Mouse (Mus musculus) limb, embryonic 15.5 days (tissue): ENCODE measurements around the gene Tnnt2. TPM values are rescaled to one million over a fixed set of nuclear protein-coding genes. Genes with fewer than 3 reads are reported as not detected.

Experiments used
- ATAC-seq: fragments of 200-750 bp; cut with Nextera tagmentation; 2 replicates; pipeline ENCODE4 v1.8.0; 2017; ENCODE audit warnings: low read depth, moderate TSS enrichment; ENCODE audit not compliant: insufficient number of reproducible peaks, low FRiP score, low TSS enrichment
- H3K27ac ChIP-seq: fragments of 300-500 bp; sonication (generic); 2 replicates; pipeline ENCODE4 v1.5.1; 2015; ENCODE audit warnings: moderate library complexity, mild to moderate bottlenecking, inconsistent platforms
- H3K27me3 ChIP-seq: fragments of 300-500 bp; sonication (generic); 2 replicates; pipeline ENCODE4 v1.6.1; 2015; ENCODE audit warnings: inconsistent platforms
- H3K36me3 ChIP-seq: fragments of 300-500 bp; sonication (generic); 2 replicates; pipeline ENCODE4 v1.6.1; 2015; ENCODE audit warnings: inconsistent platforms
- H3K4me1 ChIP-seq: fragments of 300-500 bp; sonication (generic); 2 replicates; pipeline ENCODE4 v1.6.1; 2015; ENCODE audit warnings: inconsistent platforms
- H3K4me2 ChIP-seq: fragments of 300-500 bp; sonication (generic); 2 replicates; pipeline ENCODE4 v1.6.1; 2015; ENCODE audit warnings: mild to moderate bottlenecking, inconsistent platforms
- H3K4me3 ChIP-seq: fragments of 300-500 bp; sonication (generic); 2 replicates; pipeline ENCODE4 v1.5.1; 2015; ENCODE audit warnings: mild to moderate bottlenecking, inconsistent platforms
- H3K9ac ChIP-seq: fragments of 300-500 bp; sonication (generic); 2 replicates; pipeline ENCODE4 v1.6.1; 2015; ENCODE audit warnings: inconsistent platforms
- H3K9me3 ChIP-seq: fragments of 300-500 bp; sonication (generic); 2 replicates; pipeline ENCODE4 v1.6.1; 2016; ENCODE audit warnings: inconsistent platforms
- WGBS: fragments of 180-500 bp; shearing (Covaris S2); methylation state at CpG from one replicate; pipeline ENCODE4 v1.1.7; 2015; 5-methylcytosine and 5-hydroxymethylcytosine counted together
- polyA plus RNA-seq: library from polyadenylated mRNA; unstranded; fragments of >200 nt; fragmentation: Nextera tagmentation; extraction: Ambion mirVana; gene quantifications from 2 replicates; pipeline ENCODE4 v1.2.1, GENCODE M21; 2015

Gene Tnnt2
- polyA plus RNA-seq, 1 experiment from 2014 or later = 87.0 TPM

DNA sequence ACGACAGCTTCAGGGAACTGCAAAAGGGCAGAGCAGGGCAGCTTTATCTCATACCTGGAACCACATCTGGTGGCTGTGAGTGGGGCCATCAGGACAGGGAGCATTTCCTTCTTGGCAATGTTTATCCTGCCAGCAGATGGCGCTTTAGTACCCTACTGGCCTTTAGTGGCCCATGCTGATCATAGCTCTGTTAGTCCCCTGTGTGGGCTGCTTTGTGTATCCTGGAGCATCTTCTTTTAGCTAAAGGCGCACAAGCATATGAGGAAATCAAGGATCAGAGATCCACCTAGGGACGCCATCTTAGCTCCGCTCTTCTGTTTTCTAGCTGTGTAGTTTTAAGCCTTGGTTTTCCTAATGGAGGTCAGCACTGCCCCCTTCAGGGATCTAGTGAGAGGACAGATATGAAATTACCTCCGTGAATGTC, 11.0 kb downstream of the Tnnt2 start:
- no peak overlapping the region for H3K27ac ChIP-seq
- 34% methylated on average over 6 of the region's 6 CpGs for WGBS
- no peak overlapping the region for H3K4me3 ChIP-seq
- H3K9me3 ChIP-seq = no peaks in the 10 kb centered on the region
- no peak for ATAC-seq
- H3K4me2 ChIP-seq = no peak overlapping the region
- H3K27me3 ChIP-seq = no peaks in the 10 kb centered on the region
- no peak overlapping the region for H3K9ac ChIP-seq
- H3K4me1 ChIP-seq = 0 out of 2 replicates have a peak, but pooled peaks cover 5% of the 10 kb centered on the region
- no peaks in the 10 kb centered on the region for H3K36me3 ChIP-seq

DNA sequence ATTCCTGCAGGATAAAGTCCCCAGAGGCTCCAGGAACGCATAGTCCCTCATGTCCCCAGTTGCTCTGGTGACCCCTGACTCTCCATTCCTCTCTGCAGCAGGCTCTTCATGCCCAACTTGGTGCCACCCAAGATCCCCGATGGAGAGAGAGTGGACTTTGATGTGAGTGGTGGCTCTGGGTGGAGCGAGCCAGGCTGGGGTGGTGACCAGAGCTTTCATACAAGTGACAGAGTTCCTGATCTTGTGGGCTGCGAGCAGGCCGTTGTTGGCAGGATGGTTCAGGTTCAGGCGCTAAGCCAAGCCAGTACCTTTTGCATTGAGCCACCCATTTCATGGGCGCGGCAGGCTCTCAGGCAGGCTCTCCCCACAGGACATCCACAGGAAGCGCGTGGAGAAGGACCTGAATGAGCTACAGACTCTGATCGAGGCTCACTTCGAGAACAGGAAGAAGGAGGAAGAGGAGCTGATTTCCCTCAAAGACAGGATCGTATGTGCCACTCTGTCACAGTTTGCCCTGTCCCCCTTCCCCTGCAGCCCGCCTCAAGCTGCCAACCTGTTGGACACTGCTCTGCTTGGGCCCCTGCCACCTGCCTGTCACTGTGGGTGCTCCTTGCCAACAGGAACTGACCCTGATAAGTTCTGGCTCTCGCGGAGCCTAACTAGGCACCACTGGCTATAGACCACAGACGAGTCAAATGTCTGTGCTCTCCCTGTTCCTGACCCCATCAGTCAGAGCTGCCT, 11.6 kb downstream of the Tnnt2 start:
- H3K27ac ChIP-seq = no peak overlapping the region
- no peak overlapping the region for H3K9ac ChIP-seq
- H3K4me2 ChIP-seq = no peak overlapping the region
- H3K4me3 ChIP-seq = no peak overlapping the region
- H3K9me3 ChIP-seq = no peaks in the 10 kb centered on the region
- no peaks in the 10 kb centered on the region for H3K36me3 ChIP-seq
- H3K27me3 ChIP-seq = no peaks in the 10 kb centered on the region
- no peak for ATAC-seq
- 76% methylated on average over 17 of the region's 17 CpGs for WGBS
- H3K4me1 ChIP-seq = peaks cover 9% of the 10 kb centered on the region; the same call in 1 of the 2 replicates

DNA sequence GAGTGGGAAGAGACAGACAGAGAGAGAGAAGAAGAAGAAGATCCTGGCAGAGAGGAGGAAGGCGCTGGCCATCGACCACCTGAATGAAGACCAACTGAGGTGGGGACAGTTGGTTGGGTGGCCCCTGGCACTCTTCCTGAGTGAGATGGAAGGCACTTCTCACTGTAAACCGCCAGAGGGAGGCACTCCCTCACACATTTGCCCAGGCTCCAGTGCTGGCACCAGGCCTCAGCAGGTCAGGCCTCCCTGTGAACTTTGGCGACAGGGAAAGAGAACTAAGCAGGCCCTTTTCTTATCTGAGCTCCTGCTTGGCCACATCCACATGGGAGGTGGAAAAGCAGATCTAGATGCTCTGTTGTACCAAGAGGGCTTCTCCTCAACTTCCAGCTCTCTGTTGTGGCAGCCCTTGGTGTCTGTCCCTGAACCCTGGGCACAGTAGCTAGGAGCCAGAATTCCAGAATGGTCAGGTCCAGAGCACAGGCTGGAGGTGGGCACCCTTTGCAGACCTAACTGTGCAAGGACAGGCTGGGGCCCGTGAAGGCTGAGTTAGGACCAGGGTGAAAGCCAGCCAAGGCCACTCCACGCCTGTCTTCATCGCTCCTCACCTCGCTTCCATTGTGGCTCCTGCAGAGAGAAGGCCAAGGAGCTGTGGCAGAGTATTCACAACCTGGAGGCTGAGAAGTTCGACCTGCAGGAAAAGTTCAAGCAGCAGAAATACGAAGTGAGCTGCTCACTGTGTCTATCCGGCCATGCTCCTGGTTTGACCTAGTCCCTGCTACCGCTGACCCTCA, 14.8 kb downstream of the Tnnt2 start:
- ATAC-seq = no peak
- WGBS = 69% methylated on average over 12 of the region's 12 CpGs

DNA sequence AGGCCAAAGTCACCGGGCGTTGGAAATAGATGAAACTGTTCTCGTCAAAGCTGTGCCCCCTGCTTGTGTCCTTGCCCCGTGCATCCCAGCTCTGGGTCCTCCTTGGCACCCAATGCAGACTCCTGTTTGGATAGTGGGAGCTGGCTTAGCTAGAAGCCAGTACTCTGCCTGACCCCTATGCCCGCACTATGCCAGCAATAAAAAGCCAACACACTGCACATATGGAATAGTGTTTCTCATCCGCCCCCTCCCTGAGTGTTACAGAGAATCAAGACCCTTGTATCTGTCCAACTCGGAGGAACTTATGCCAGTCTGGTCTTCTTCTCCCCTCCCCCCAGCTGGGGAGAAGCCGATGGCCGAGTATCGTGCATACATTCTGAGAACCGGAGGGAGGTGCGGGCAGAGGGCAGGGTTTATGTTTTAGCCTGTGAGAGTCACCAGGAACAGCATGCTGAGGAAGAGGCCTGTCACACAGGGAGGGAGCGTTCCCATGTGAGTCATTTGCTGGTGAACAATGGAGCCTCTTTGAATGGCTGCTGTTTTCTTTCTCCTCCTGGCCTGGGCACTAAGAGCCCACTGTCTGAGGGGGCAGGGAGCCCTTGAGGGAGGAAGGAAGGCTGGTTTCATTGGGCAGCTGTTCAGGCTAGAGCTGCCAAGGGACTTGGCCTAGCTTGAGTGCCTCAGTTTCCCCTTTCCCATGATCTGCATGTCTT, 16.0 kb downstream of the Tnnt2 start:
- WGBS = 72% methylated on average over 13 of the region's 13 CpGs

More for the DNA sequence above, 14.8 kb downstream of the Tnnt2 start:
- no peaks in the 10 kb centered on the region for H3K9me3 ChIP-seq
- H3K36me3 ChIP-seq = no peaks in the 10 kb centered on the region
- H3K4me3 ChIP-seq = no peak overlapping the region
- H3K27ac ChIP-seq = no peak overlapping the region
- H3K9ac ChIP-seq = no peak overlapping the region
- no peak overlapping the region for H3K4me2 ChIP-seq
- peaks cover 4% of the 10 kb centered on the region; the same call in 1 of the 2 replicates for H3K4me1 ChIP-seq
- no peaks in the 10 kb centered on the region for H3K27me3 ChIP-seq

DNA sequence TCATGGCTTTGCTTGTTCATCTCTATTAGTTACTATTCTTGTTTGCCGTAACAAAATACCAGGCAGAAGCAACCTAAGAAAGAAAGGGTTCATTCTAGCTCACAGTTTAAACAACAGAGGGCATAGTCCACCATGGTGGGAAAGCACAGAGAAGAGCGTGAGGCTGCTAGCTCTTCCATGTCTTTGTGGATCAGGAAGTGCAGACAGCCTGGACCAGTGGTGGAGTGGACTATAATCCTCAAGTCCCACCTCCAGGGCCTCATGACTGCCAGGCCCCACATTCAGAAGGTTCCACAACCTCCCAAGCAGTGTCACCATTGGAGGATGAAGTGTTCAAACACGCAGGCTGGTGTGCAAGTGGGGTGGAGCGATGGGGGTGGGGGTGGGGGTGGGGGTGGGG, 17.0 kb downstream of the Tnnt2 start:
- no peak overlapping the region for H3K4me2 ChIP-seq
- 90% methylated on average over 4 of the region's 4 CpGs for WGBS
- H3K4me1 ChIP-seq = peaks cover 7% of the 10 kb centered on the region; the same call in 1 of the 2 replicates
- no peaks in the 10 kb centered on the region for H3K36me3 ChIP-seq
- ATAC-seq = no peak
- H3K27me3 ChIP-seq = no peaks in the 10 kb centered on the region
- H3K27ac ChIP-seq = no peak overlapping the region
- no peak overlapping the region for H3K9ac ChIP-seq
- H3K9me3 ChIP-seq = no peaks in the 10 kb centered on the region
- no peak overlapping the region for H3K4me3 ChIP-seq

More for the DNA sequence above, 16.0 kb downstream of the Tnnt2 start:
- H3K27ac ChIP-seq = no peak overlapping the region
- H3K4me1 ChIP-seq = peaks cover 4% of the 10 kb centered on the region; the same call in 1 of the 2 replicates
- ATAC-seq = no peak
- no peaks in the 10 kb centered on the region for H3K36me3 ChIP-seq
- H3K27me3 ChIP-seq = no peaks in the 10 kb centered on the region
- no peak overlapping the region for H3K4me2 ChIP-seq
- no peak overlapping the region for H3K4me3 ChIP-seq
- H3K9ac ChIP-seq = no peak overlapping the region
- no peaks in the 10 kb centered on the region for H3K9me3 ChIP-seq

DNA sequence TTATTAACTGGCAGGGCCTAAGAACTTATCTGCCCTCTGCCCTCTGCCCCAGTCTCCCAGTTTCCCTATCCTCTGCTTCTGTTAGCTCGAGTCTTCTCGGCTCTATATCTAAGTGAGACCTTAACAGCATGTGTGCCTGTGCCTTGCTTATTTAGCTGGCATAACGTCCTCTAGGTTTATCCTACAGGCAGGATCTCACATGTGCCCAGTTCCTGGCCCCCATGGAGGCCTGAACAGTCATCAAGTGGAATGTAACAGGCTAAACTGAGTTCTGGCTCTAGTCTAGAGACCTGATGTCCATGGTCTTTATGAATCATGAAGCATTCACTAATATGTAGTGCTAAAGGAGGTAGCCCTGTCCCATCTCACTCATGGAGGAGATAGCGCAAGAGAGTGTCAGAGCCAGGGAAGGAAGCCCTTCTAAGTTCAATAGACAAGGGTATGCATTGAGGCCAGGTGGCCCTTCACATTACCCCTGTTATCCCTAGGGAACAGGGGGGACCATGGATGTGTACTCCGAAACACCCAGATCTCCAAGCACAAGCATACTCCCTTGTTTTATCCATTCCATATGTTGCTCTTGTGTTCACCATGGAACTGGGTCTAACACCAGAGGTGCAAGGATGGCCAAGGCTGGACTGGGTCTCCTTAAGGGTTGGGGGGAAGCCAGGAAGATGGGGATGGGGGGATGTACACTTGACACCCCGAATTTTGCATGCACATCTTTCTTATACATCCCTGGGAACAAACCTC, 18.6 kb downstream of the Tnnt2 start:
- Histone ChIP-seq H3K27me3 (no peaks in the 10 kb centered on the region), H3K9me3 (no peaks in the 10 kb centered on the region), H3K4me1 (peaks cover 7% of the 10 kb centered on the region; the same call in 1 of the 2 replicates), H3K36me3 (no peaks in the 10 kb centered on the region), H3K4me3 (no peak overlapping the region), H3K9ac (no peak overlapping the region), H3K4me2 (no peak overlapping the region), H3K27ac (no peak overlapping the region)
- no peak for ATAC-seq
- 86% methylated on average over 6 of the region's 6 CpGs for WGBS

DNA sequence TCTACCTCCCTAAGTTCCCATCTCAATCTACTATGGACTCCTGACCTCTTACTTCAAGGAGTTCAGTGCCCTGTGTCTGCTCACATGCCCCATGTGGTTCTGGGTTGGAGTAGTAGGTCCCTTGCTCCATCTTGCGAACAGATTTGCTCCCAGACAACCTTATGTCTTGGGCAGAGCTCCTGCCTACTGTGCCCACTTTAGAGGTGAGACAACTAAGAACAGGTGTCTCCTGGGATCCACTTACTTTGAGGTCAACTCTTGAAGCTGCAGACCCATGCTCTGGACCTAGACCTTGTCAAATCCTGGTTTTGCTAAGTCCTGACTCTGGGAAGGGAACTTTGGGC, 19.2 kb downstream of the Tnnt2 start:
- 95% methylated on average over 1 of the region's 1 CpGs for WGBS
- H3K4me2 ChIP-seq = no peak overlapping the region
- ATAC-seq = no peak

DNA sequence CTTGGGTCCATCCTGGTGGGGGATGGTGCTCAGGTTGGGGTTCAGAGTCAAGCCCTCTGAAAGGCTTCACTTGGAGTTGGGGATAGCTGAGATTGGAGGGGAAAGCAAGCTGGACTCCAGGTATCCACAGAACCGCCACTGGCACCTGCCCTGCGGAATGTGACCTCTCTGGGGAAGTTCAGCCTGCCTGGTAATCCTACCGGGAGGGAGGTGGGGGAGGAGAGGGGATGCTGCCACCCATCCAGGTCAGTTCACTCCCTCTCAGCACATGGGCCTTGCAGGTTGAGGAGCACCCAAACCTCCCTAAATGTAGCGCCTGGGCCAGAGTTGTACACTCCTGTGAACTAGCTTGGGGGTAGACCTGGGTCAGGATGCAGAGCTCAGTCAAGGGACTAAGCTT, 19.9 kb downstream of the Tnnt2 start:
- no peak for ATAC-seq
- no peaks in the 10 kb centered on the region for H3K27me3 ChIP-seq
- H3K9me3 ChIP-seq = no peaks in the 10 kb centered on the region
- no peak overlapping the region for H3K4me2 ChIP-seq
- WGBS = 64% methylated on average over 4 of the region's 4 CpGs
- peaks cover 7% of the 10 kb centered on the region; the same call in 1 of the 2 replicates for H3K4me1 ChIP-seq
- H3K9ac ChIP-seq = no peak overlapping the region
- no peak overlapping the region for H3K27ac ChIP-seq
- no peak overlapping the region for H3K4me3 ChIP-seq
- no peaks in the 10 kb centered on the region for H3K36me3 ChIP-seq

More for the DNA sequence above, 19.2 kb downstream of the Tnnt2 start:
- H3K9me3 ChIP-seq = no peaks in the 10 kb centered on the region
- H3K27me3 ChIP-seq = no peaks in the 10 kb centered on the region
- H3K36me3 ChIP-seq = no peaks in the 10 kb centered on the region
- H3K27ac ChIP-seq = no peak overlapping the region
- H3K4me1 ChIP-seq = peaks cover 7% of the 10 kb centered on the region; the same call in 1 of the 2 replicates
- no peak overlapping the region for H3K9ac ChIP-seq
- no peak overlapping the region for H3K4me3 ChIP-seq

DNA sequence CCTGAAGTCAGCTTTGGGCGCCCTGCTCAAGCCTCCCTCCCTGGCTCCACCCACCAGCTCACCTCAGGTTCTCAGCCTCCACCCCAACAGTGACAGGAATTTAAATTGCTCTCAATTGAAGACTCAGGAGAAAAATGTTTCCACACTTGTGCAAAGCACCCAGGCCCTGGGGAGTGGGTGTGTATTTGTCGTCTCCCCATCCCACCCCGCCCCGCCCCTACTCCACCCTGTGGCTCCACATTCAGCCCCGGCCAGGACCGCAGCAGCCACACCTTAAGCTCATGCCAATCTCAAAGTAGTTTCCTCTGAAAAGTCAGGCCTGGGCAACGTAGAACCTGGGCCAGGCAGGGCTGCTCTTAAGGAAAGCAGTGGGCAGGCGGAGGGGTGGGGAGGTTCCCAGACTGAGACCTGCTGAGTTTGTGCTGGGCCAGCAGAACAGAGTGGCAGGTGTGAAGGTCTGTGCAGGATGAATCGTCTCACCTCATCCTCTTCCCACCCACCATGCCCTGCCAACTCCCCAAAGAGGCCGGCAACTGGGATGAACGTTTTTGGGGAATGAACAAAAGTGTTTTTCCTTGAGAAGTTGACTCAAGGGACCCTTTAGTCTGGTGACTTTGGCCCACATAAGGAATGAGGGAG, 21.1 kb downstream of the Tnnt2 start:
- Histone ChIP-seq H3K4me1 (peaks cover 9% of the 10 kb centered on the region; the same call in 1 of the 2 replicates), H3K4me2 (no peak overlapping the region), H3K27me3 (no peaks in the 10 kb centered on the region), H3K4me3 (no peak overlapping the region), H3K36me3 (no peaks in the 10 kb centered on the region), H3K9me3 (no peaks in the 10 kb centered on the region), H3K27ac (no peak overlapping the region), H3K9ac (no peak overlapping the region)
- WGBS = 39% methylated on average over 11 of the region's 11 CpGs
- ATAC-seq = no peak

DNA sequence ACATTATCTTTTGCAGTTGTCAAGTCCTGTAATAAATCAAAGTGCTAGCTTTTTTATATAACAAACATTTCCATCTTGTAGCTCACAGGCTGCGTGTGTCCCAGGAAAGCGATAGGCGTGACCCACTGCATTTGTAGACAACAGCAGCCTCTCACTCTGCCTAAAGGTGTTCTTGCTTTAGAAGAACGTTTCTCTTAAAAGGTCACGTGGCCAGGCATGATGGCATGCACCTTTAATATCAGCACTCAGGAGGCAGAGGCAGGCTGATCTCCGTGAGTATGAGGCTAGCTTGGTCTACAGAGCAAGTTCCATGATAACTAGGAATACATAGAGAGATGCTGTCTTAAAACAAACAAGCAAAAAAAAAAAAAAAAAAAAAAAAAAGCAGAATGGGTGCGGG, 22.4 kb downstream of the Tnnt2 start:
- H3K9ac ChIP-seq = no peak overlapping the region
- no peaks in the 10 kb centered on the region for H3K27me3 ChIP-seq
- peaks cover 5% of the 10 kb centered on the region; the same call in 1 of the 2 replicates for H3K4me1 ChIP-seq
- no peak overlapping the region for H3K27ac ChIP-seq
- no peak for ATAC-seq
- H3K9me3 ChIP-seq = no peaks in the 10 kb centered on the region
- H3K36me3 ChIP-seq = no peaks in the 10 kb centered on the region
- H3K4me2 ChIP-seq = no peak overlapping the region
- no peak overlapping the region for H3K4me3 ChIP-seq
- 87% methylated on average over 7 of the region's 7 CpGs for whole genome bisulfite sequencing

DNA sequence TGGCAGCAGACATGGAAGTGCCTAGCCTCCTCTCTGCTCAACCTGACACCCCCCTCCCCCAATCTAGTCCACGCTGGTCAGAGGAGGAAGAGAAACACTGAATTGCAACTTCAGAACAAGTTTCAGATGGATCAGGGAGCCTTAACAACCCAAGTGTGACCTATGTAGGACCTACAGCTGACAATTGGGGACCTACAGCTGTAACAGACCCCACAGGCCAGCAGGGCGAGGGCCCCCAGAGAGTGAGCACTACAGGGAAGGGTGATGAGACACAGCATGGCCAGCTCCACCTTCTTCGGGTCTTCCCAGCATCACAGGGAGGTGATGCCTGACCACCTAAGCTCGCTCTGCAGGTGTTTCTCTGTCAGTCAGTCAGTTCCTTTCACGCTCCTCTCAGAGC, 24.9 kb downstream of the Tnnt2 start:
- peaks cover 2% of the 10 kb centered on the region; the same call in 1 of the 2 replicates for H3K27me3 ChIP-seq
- H3K4me3 ChIP-seq = no peak overlapping the region
- no peaks in the 10 kb centered on the region for H3K9me3 ChIP-seq
- ATAC-seq = no peak
- H3K4me1 ChIP-seq = peaks cover 5% of the 10 kb centered on the region; the same call in 1 of the 2 replicates
- no peak overlapping the region for H3K4me2 ChIP-seq
- 76% methylated on average over 5 of the region's 5 CpGs for WGBS
- H3K9ac ChIP-seq = no peak overlapping the region
- H3K27ac ChIP-seq = no peak overlapping the region
- H3K36me3 ChIP-seq = no peaks in the 10 kb centered on the region
